Mouse (Mus musculus) kidney, postnatal 4 days (tissue): ENCODE results near the gene Ankrd33b.

Source experiments
- DNase-seq, 2 experiments: peaks; one replicate each; pipeline ENCODE4 v3.0.0; 2021; ENCODE audit warnings: mixed read lengths in 2 of 2

Gene Ankrd33b

GRCm38 (mm10) chr15:31337192-31337741, 30.3 kb downstream of the Ankrd33b start:
- no peak for DNase-seq

DNA sequence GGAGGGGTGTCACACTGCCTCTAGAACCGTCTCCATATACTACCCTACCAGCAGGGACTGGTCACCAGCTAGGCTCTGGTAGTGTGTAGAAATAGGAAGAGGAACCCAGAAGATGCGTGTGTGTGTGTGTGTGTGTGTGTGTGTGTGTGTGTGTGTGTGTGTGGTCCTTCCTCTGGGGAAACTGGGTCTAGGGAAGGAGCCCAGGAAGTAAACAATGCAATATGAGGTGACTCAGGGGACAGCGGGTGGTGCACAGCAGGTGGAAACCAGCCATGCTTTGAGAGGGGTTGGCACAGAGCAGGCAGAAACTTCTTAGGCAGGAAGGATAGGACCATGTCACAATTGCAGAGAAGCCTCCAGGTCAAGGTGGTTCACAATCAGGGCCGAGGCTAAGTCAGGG, 30.8 kb downstream of the Ankrd33b start:
- DNase-seq = no peak

- DNase-seq = no peak
Measured at GRCm38 (mm10) chr15:31334829-31335228, 32.7 kb downstream of the Ankrd33b start.

GRCm38 (mm10) chr15:31332541-31333163, 34.9 kb downstream of the Ankrd33b start:
- DNase-seq = no peak

- no peak for DNase-seq
Measured at GRCm38 (mm10) chr15:31331742-31332141, 35.8 kb downstream of the Ankrd33b start.

DNA sequence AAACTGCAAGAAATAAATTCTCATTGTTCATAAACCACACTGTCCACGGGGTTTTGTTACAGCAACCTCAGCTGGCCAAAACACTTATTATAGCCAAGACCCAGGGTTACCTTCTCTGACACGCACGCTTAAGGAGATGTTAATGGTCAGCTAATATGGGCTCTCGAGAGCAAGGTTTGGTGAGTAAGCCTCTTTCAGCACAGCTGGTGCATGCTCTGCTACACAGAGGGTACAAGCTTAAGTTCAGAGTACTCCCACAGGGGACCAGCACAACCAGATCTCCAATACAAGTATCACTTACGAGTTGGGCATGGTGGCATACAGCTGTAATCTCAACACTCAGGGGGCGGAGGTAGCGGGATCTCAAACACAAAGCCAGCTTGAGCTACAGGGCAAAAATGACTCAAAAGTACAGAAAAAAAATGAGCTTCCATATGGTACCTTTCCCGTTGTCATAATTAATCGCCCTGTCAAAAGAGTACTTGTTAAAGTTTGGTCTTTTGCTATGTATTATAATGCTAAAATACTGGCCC, 39.4 kb downstream of the Ankrd33b start:
- no peak for DNase-seq

- DNase-seq = no peak
Measured at GRCm38 (mm10) chr15:31325660-31326354, 41.7 kb downstream of the Ankrd33b start.

- DNase-seq = no peak
Measured at GRCm38 (mm10) chr15:31324551-31324950, 43.0 kb downstream of the Ankrd33b start.

DNA sequence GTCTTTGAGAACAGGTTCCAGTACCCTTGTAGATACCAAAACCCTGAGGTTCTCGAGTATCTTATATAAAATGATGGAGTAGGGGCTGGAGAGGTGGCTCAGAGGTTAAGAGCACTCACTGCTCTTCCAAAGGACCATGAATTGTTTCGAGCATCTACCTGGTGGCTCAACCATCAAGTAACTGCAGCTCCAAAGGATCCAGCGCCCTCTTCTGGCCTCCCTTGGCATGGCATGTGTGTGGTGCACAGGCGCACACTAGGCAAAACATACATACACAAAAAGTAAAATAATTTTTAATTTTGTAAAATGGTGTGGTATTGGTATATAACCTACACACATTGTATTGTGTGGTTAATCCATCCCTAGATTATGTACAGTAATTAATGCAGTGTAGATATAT, 43.8 kb downstream of the Ankrd33b start:
- DNase-seq = peak in 1 of 2 experiments; percentile 28

DNA sequence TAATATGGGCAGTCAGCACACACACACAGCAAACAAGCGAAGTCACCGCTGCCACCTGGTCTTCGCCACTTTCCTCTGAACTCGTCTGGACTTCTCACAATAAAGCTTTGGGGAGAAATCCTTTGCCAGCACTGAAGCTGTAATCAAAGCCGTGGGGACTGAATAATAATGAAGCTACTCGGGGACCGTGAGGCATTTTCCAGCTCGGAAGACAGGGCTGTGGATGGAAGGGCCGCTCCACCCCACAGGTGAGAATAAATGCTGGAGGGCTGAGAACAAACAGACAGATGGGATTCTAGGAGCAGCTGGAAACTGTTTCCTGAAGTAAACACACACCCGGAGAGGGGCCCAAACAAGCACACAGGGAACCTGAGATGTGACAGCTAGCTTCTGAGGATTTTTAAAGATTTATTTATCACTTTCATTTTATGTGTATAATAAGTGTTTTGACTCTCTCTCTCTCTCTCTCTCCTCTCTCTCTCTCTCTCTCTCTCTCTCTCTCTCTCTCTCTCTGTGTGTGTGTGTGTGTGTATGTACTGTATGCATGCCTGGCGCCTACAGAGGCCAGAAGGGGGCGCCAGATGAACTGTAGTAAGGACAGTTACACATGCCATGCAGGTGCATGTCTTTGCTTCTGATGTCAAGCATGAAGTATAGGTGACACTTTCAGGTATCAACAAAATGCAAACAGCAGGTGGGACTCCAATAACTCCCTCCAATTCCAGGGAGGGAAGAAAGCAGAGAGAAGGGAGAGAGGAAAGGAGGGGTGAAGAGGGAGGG, 46.7 kb downstream of the Ankrd33b start:
- peak in 1 of 2 experiments; percentile 52 for DNase-seq

DNA sequence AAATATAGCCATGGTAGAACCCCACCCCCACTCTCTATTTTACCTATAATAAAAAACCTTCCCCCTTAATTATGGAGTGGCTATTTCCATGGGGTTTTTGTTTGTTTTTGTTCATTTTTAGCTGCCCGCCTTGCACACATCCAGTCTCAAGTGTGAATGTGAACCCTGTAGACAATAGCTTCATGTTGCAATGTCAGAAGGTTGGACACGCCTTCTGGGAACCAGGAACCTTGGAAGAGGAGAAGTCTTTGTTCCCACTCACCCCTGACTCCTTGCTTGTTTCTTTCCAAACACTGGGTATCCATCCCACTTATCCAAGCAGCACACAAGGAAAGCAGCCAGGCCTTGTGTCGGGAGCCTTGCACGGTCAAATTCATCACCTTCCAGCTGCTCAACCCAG, 48.5 kb downstream of the Ankrd33b start:
- no peak for DNase-seq

DNA sequence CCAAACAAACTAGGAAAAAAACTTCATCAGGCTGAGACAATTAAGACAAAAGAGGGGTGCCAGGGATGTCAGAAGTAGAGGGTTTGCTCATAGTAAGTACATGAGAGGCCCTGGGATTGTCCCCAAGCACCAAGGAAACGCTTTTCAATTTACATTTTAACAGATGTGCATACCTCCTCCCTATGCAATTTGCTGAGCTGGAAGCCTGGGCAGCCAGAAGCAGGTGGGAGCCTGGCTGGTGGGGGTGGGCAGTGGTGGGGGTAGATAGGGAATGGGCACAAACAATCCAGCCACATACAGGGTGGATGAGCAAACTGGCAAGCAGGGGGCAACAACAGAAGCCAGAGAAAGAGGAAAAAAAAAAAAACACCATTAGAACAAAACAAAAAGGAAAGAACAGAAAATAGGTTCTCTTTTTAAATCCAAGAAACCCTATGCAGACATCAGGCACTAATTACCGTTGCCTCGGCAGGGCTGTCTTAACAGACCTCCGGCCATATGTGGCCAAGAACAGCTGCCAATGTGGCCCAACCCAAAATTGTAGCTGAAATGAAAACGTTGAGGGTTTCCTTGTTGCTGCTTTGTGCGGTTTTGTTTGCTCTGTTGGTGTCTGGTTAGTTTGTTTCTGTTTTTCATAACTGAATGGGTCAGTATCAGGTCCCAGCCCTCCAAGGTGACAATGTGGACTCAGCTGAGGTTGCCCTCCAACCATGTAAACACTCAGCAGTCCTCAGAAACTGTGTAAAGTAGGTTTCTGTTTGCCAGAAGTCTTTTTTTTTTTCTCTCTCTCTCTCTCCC, 49.2 kb downstream of the Ankrd33b start:
- no peak for DNase-seq

DNA sequence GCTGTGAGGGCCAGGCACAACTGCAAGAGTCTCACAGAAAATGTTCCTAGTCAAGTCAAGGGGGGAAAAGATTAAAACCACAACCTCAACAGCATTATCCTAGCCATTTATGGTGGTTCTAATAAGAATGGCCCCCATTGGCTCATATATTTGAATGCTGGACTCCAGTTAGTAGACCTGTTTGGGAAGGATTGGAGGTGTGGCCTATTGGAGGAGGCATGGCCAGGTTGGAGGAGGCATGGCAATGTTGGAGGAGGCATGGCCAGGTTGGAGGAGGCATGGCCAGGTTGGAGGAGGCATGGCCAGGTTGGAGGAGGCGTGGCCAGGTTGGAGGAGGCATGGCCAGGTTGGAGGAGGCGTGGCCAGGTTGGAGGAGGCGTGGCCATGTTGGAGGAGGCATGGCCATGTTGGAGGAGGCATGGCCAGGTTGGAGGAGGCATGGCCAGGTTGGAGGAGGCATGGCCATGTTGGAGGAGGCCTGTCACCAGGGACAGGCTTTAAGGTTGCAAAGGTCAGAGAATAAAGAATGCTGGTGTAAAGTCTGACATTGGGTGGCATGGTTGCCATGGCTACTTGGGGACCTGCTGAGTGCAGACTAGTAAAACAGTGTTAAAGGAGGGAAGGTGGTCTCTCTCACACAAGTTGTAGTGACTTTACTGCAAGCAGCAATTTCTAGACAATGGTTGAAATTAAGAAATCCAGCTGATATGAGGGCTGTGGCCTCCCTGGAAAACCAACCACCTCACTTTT, 50.3 kb downstream of the Ankrd33b start:
- no peak for DNase-seq

DNA sequence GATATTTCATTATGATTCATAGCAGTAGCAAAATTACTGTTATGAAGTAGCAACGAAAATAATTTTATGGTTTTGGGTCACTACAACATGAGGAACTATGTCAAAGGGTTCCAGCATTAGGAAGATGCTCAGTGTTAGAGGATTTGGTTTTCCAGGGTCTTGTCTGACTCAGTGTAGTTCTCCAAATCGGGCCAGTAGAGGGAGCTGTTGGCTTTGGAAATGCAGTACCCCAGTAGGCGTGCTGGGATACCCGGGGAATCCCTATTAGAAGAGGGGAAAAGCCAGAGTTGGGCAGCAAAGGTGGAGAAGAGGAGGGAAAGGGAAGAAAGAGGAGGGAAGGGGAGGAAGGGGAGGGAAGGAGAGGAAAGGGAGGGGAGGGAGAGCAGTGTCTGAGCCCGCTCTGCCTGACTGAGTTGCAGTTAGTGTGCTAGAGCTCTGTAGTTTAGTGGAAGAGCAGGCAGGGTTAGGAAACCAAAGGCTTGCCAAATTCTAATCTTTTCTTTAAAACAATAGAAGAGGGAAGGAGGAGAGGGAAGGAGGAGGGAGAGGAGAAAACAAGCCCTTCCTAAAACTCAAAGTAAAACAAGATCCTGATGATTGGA, 51.8 kb downstream of the Ankrd33b start:
- DNase-seq = peak; percentile 87 to 91

DNA sequence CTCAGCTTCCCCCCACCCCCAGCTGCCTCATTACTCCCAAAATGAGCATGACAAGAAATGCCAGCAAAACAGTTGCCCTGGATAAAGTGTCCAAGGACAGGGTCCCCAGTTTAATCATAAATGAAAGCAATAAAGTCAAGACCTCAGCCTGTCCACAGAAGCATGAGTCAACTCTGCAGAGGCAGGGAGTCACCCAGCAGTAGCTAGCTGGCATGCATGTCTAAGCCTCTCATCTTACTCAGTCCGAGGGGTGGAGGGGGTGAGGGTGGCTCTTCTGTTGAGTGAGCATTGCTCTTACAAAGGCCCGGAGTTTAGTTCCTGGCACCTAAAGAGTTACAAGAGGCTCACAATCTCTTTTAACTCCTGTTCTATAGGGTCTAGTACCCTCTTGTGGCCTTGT, 55.5 kb downstream of the Ankrd33b start:
- peak in 1 of 2 experiments; percentile 30 for DNase-seq

GRCm38 (mm10) chr15:31309526-31309925, 58.0 kb downstream of the Ankrd33b start:
- DNase-seq = peak; percentile 30 to 42

DNA sequence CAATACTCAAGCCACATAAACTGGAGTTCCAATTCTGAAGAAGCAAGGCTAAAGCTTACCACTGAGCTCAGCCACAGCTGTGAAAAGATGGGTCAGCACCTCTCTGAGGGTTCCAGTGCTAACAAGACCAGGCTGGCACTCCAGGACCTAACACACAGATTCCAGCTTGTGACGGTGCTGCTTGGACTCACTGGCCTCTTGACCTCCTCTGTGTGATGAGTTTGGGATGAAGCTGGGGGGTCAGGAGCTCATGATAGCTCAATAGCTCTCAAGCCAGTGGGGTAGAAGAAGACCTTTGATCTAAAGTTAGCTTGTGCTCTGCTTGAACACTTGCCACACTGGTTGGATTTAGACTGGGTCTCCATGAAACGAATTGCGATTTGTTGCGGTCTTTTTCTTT, 60.8 kb downstream of the Ankrd33b start:
- no peak for DNase-seq

GRCm38 (mm10) chr15:31305181-31305580, 62.3 kb downstream of the Ankrd33b start:
- DNase-seq = no peak

GRCm38 (mm10) chr15:31304302-31304701, 63.2 kb downstream of the Ankrd33b start:
- no peak for DNase-seq

DNA sequence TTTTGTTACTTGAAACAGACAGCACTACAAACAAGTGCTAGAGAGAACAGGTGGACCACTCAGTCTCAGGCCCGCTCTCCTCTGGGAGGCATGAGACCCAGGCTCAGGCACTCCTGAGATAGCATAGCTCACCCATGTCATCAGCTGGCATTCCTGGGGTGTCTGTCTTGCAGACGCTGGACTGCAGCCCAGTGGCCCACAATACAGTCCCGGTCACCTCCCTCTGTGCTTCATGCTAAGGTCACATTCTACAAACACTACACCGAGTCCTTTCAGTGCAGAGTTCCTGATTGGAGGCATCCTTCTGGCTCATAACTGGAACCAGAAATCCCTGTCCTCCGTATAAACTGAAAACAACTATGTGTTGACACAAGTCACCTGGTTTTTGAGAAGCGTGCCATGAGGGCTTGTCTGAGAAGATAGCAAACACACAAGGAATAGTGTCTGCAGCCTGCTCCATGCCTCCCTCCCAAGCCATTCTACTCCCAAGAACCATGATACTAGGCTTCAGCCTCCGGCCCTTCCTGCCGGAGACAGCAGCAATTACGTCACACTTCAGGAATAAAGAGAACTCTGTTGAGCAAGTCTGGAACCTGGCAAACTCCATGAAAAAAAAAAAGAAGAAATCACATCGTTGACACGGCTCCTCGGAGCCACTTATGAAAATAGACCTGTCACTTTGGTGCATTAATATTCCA, 65.1 kb downstream of the Ankrd33b start:
- no peak for DNase-seq
